Mouse (Mus musculus) left cerebral cortex, adult 9 months (tissue): ENCODE measurements around the gene Ppan.
A peak's percentile ranks its signal among the peaks of the same experiment; 100 is the strongest.

ENCODE experiments used
- DNase-seq, 2 experiments: peaks; one replicate each; pipeline ENCODE4 v3.0.0; 2022; ENCODE audit warnings: low spot score in 2 of 2

Gene Ppan

GRCm38 (mm10) chr9:20887704-20888385 lies at the start of gene Ppan:
Gene Ppan (plus strand): TSS chr9:20888175.
- peak; percentile 92 to 96 for DNase-seq

- DNase-seq, result no peak
These were observed 49.0 kb upstream of the Ppan start for GRCm38 (mm10) chr9:20838931-20839330.

GRCm38 (mm10) chr9:20842211-20842610 lies 45.8 kb upstream of the Ppan start:
- no peak for DNase-seq

GRCm38 (mm10) chr9:20842670-20843069 lies 45.3 kb upstream of the Ppan start:
- peak in 1 of 2 experiments; percentile 31 for DNase-seq

- DNase-seq, result no peak
These were observed 37.8 kb upstream of the Ppan start for GRCm38 (mm10) chr9:20850179-20850578.

- DNase-seq, result no peak
These were observed 30.8 kb upstream of the Ppan start for GRCm38 (mm10) chr9:20857131-20857530.

GRCm38 (mm10) chr9:20859926-20860325 lies 28.0 kb upstream of the Ppan start:
- DNase-seq, result no peak

GRCm38 (mm10) chr9:20861821-20862220 lies 26.2 kb upstream of the Ppan start:
- DNase-seq, result no peak

- DNase-seq, result no peak
These were observed 25.8 kb upstream of the Ppan start for GRCm38 (mm10) chr9:20862225-20862624.

- no peak for DNase-seq
These were observed 21.1 kb upstream of the Ppan start for GRCm38 (mm10) chr9:20866879-20867278.

GRCm38 (mm10) chr9:20868448-20869001 lies 19.4 kb upstream of the Ppan start, which contains the start of gene A230050P20Rik:
Gene A230050P20Rik (plus strand): TSS chr9:20868642.
- DNase-seq, result peak in 1 of 2 experiments; percentile 77

- no peak for DNase-seq
These were observed 18.7 kb upstream of the Ppan start for GRCm38 (mm10) chr9:20869246-20869645.

- DNase-seq, result no peak
These were observed 17.5 kb upstream of the Ppan start for GRCm38 (mm10) chr9:20870211-20871173.

- DNase-seq, result no peak
These were observed 15.0 kb upstream of the Ppan start for GRCm38 (mm10) chr9:20872991-20873390.

GRCm38 (mm10) chr9:20873521-20873920 lies 14.5 kb upstream of the Ppan start:
- DNase-seq, result no peak

- DNase-seq, result peak in 1 of 2 experiments; percentile 69
These were observed 12.8 kb upstream of the Ppan start for GRCm38 (mm10) chr9:20875021-20875790.

GRCm38 (mm10) chr9:20876318-20877117 lies 11.5 kb upstream of the Ppan start:
- DNase-seq, result no peak

GRCm38 (mm10) chr9:20877118-20878040 lies 10.6 kb upstream of the Ppan start:
- no peak for DNase-seq

- peak; percentile 98 to 99 for DNase-seq
These were observed 9.8 kb upstream of the Ppan start for GRCm38 (mm10) chr9:20878041-20878709.
